Mouse (Mus musculus): ENCODE measurements at regions not wholly inside any gene's neighbourhood (a gene's known extent, or its start where the extent isn't known, plus 50 kb on each side); places are given as distances from the start of the nearest gene placed in this dataset.

DNA sequence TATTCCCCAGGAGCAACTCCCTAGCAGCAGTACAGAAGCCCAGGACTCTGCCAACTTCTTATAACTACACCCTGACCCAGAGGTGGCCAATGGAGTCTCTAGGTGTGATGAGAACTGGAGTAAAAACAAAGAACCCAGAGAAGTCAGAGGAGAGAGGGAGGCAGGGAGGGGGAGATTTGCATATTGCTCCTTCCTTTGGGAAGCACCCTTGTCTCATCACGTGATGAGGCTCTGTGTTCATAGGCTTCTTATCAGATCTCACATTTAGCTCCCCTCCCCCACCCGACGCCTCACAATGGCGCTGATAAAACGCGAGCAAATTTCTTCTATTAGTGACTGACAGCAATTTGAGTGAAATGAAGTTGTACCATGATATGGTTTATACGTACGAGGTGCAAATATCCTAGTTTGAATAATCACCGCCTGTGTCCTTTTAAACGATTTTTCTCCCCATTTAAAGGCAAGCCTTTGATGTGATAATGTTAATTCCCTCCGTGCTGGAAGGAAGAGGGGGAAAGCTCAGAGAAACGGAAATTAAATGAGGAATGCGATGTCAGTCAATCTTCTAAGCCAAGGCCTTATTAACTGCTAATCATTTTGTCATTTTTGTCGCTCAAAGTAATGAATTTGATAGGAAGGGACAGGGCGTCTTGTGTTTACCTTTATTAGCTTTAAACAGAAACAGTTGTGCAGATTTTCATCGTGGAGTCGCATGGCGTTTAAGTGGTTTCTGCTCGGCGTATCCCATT lies 273.3 kb downstream of the Irx1 start:
- no peaks in the 10 kb centered on the region for H3K36me3 ChIP-seq (ENCODE audit: insufficient read depth)
- no peak overlapping the region for H3K9ac ChIP-seq
- peak overlapping the region; percentile 20; the same call in 1 of the 2 replicates for H3K4me2 ChIP-seq (ENCODE audit: low read depth)
- no peaks in the 10 kb centered on the region for H3K4me1 ChIP-seq (ENCODE audit: insufficient read depth)
- H3K4me3 ChIP-seq (ENCODE audit: low read depth, low read length): peak overlapping the region; percentile 9
- no peak for TF ChIP-seq CTCF (IDR thresholded peaks at IDR 0.05; ENCODE audit: low read depth)
- H3K27ac ChIP-seq (ENCODE audit: low read depth, low read length): 0 out of 2 replicates have a peak overlapping the region, but pooled peaks have one; percentile 11
- H3K9me3 ChIP-seq (ENCODE audit: low read length): no peaks in the 10 kb centered on the region
- ATAC-seq (peak; percentile 90), DNase-seq (peak; percentile 73)
- 8% methylated on average over 20 of the region's 20 CpGs for WGBS
- H3K27me3 ChIP-seq (ENCODE audit: insufficient read depth, low read length): no peaks in the 10 kb centered on the region

DNA sequence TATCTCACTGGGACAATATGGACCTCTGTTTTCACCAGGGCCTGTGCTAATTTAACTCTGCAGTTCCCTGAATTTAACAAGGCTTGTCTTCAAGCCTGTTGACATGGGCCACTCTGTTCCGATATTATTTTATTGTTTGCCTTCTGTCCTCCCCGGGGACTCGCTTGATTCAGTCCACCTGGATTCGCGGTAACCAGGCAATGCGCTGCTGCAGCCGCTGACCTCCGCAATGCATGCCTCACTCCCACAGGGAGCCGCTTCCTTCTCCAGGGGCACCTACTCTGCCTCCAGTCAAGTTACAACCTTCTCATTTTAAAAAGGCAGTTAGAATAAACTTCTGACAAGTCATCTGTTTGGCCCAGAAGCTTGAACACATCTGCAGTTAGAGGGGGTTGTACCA lies 274.3 kb downstream of the Irx1 start:
- WGBS: 61% methylated on average over 9 of the region's 9 CpGs
- no peak for ATAC-seq
- no peak for DNase-seq
- no peak overlapping the region for H3K27ac ChIP-seq (ENCODE audit: low read depth, low read length)
- no peaks in the 10 kb centered on the region for H3K4me1 ChIP-seq (ENCODE audit: insufficient read depth)
- no peak overlapping the region for H3K4me2 ChIP-seq (ENCODE audit: low read depth)
- H3K9ac ChIP-seq: no peak overlapping the region
- no peaks in the 10 kb centered on the region for H3K36me3 ChIP-seq (ENCODE audit: insufficient read depth)
- TF ChIP-seq CTCF (IDR thresholded peaks at IDR 0.05; ENCODE audit: low read depth): no peak
- no peaks in the 10 kb centered on the region for H3K9me3 ChIP-seq (ENCODE audit: low read length)
- H3K4me3 ChIP-seq (ENCODE audit: low read depth, low read length): no peak overlapping the region
- no peaks in the 10 kb centered on the region for H3K27me3 ChIP-seq (ENCODE audit: insufficient read depth, low read length)

DNA sequence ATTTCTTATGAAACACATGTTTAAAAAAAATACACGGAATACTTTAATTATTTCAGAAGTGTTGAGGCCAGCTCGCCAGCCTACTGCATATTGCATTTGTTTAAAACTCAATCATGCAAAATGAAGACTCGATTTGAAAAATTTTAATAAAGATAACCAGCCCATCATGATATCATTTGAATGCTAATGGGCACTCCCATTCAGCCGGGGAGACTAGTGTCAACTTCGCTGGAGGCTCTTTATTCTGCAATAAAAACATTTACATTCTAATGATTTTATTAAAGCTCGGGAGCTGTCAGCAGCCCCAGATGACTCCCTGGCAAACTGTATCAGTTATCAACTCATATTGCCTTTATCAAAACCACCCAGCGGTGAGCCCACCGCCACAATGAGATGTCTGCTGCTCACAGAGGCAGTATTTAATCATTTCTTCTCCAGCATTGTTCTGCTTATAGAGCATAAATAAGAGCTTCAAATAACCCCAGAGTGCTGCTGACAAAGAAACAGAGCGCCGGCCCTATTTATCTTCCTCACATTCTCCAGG lies 287.4 kb downstream of the Irx1 start:
- 44% methylated on average over 10 of the region's 10 CpGs for WGBS
- Histone ChIP-seq H3K27me3 (ENCODE audit: insufficient read depth, low read length) (no peaks in the 10 kb centered on the region), H3K9ac (no peak overlapping the region), H3K36me3 (ENCODE audit: insufficient read depth) (no peaks in the 10 kb centered on the region), H3K4me1 (ENCODE audit: insufficient read depth) (no peaks in the 10 kb centered on the region), H3K4me3 (ENCODE audit: low read depth, low read length) (no peak overlapping the region), H3K9me3 (ENCODE audit: low read length) (no peaks in the 10 kb centered on the region), H3K4me2 (ENCODE audit: low read depth) (no peak overlapping the region), H3K27ac (ENCODE audit: low read depth, low read length) (no peak overlapping the region)
- ATAC-seq (no peak; the same call in 1 of the 2 replicates), DNase-seq (no peak)
- no peak for TF ChIP-seq CTCF (IDR thresholded peaks at IDR 0.05; ENCODE audit: low read depth)

- Histone ChIP-seq H3K4me3 (ENCODE audit: low read depth, low read length) (no peak overlapping the region), H3K9me3 (ENCODE audit: low read length) (no peaks in the 10 kb centered on the region), H3K4me2 (ENCODE audit: low read depth) (no peak overlapping the region), H3K27me3 (ENCODE audit: insufficient read depth, low read length) (no peaks in the 10 kb centered on the region), H3K36me3 (ENCODE audit: insufficient read depth) (no peaks in the 10 kb centered on the region), H3K9ac (no peak overlapping the region), H3K27ac (ENCODE audit: low read depth, low read length) (no peak overlapping the region), H3K4me1 (ENCODE audit: insufficient read depth) (no peaks in the 10 kb centered on the region)
- TF ChIP-seq CTCF (IDR thresholded peaks at IDR 0.05; ENCODE audit: low read depth): no peak
- 84% methylated on average over 6 of the region's 6 CpGs for WGBS
- ATAC-seq (no peak), DNase-seq (no peak)
Measured at GRCm38 (mm10) chr13:71669956-71670739, 293.4 kb downstream of the Irx1 start.

DNA sequence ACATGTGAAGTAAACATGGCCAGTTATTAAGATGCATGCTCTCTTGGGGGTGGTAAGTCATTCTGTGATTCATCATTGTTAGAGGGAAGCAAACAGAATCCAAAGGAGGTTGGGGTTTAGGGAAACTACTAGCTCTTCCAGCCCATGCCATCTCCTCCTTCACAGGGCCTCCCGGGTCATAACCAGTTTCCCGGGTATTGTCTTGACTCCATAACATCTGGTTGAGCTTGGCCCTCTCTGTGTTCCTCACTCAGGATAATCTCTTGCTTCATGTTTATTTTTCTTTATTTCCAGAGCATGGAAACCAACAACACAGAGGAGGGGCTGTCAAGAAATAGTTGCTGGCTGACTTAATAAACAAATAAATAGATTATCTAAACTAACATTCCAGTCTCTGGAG lies 295.3 kb downstream of the Irx1 start:
- TF ChIP-seq CTCF (IDR thresholded peaks at IDR 0.05; ENCODE audit: low read depth): no peak
- no peak overlapping the region for H3K9ac ChIP-seq
- H3K27me3 ChIP-seq (ENCODE audit: insufficient read depth, low read length): no peaks in the 10 kb centered on the region
- H3K4me1 ChIP-seq (ENCODE audit: insufficient read depth): no peaks in the 10 kb centered on the region
- H3K27ac ChIP-seq (ENCODE audit: low read depth, low read length): no peak overlapping the region
- H3K4me2 ChIP-seq (ENCODE audit: low read depth): no peak overlapping the region
- H3K36me3 ChIP-seq (ENCODE audit: insufficient read depth): no peaks in the 10 kb centered on the region
- no peak for DNase-seq
- no peak for ATAC-seq
- no peak overlapping the region for H3K4me3 ChIP-seq (ENCODE audit: low read depth, low read length)
- WGBS: 87% methylated on average over 2 of the region's 2 CpGs
- H3K9me3 ChIP-seq (ENCODE audit: low read length): no peaks in the 10 kb centered on the region

DNA sequence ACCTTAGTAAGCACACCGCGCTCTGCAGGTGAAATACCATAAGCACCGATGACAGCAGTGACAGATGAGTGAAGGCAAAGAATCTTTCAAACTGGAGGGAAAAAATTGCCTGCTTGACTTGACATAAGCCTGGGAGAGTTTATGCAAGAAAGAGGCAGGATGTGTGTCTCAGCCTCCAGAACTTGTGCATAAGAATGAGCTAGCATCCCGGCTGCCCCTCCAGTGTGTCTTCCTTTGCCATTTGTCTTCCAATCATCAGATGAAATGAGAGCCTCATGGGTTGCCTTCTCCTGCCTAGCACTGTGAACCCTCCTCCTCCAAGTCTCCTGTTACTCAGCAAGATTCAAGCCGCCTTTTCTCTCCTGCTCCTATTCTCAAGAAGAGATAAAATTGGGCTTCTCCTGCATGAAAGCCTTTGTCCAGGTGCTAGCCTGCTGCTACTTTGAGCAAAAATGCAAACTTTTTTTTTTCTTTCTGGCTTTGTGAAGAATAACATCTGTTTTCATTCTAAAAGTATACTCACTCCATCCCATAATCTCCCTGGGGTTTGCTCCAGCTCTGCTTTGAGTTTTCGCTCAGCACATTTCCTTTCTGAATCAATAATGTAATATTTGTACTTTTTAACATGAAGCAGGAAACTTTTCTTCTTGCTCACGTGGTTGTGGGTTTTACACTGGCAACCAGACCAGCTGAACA lies 298.2 kb downstream of the Irx1 start:
- Histone ChIP-seq H3K9me3 (ENCODE audit: low read length) (no peaks in the 10 kb centered on the region), H3K36me3 (ENCODE audit: insufficient read depth) (no peaks in the 10 kb centered on the region), H3K9ac (no peak overlapping the region), H3K4me3 (ENCODE audit: low read depth, low read length) (no peak overlapping the region), H3K27ac (ENCODE audit: low read depth, low read length) (no peak overlapping the region), H3K27me3 (ENCODE audit: insufficient read depth, low read length) (no peaks in the 10 kb centered on the region), H3K4me1 (ENCODE audit: insufficient read depth) (no peaks in the 10 kb centered on the region), H3K4me2 (ENCODE audit: low read depth) (no peak overlapping the region)
- 66% methylated on average over 7 of the region's 7 CpGs for WGBS
- DNase-seq (no peak), ATAC-seq (peak; percentile 38; the same call in 1 of the 2 replicates)
- TF ChIP-seq CTCF (IDR thresholded peaks at IDR 0.05; ENCODE audit: low read depth): no peak
